Mouse (Mus musculus) hindbrain, embryonic 14.5 days (tissue): ENCODE data around the gene Vasn. TPM values are rescaled to one million over a fixed set of nuclear protein-coding genes. Genes with fewer than 3 reads are reported as not detected.

ENCODE experiments used
- ATAC-seq: fragments of 200-750 bp; cut with Nextera tagmentation; 2 replicates; pipeline ENCODE4 v1.8.0; 2017; ENCODE audit warnings: moderate number of reproducible peaks, mild to moderate bottlenecking, moderate TSS enrichment, moderate library complexity; ENCODE audit not compliant: low FRiP score
- DNase-seq: peaks from one replicate; pipeline ENCODE4 v3.0.0-alpha.2; 2015; ENCODE audit warnings: low spot score
- H3K27ac ChIP-seq: fragments of 300-500 bp; sonication (generic); 2 replicates; pipeline ENCODE4 v1.5.1; 2014; ENCODE audit warnings: mild to moderate bottlenecking, moderate library complexity
- H3K27me3 ChIP-seq: fragments of 300-500 bp; sonication (generic); 2 replicates; pipeline ENCODE4 v1.6.1; 2014; ENCODE audit warnings: mild to moderate bottlenecking, low read length, mixed read lengths; ENCODE audit not compliant: control insufficient read depth, insufficient read depth
- H3K36me3 ChIP-seq: fragments of 300-500 bp; sonication (generic); replicated peaks from 2 replicates; pipeline ENCODE4 v1.6.1; 2014; ENCODE audit not compliant: control insufficient read depth, insufficient read depth
- H3K4me1 ChIP-seq: fragments of 300-500 bp; sonication (generic); replicated peaks from 2 replicates; pipeline ENCODE4 v1.6.1; 2014; ENCODE audit warnings: antibody characterized with exemption, low read length, mixed read lengths; ENCODE audit not compliant: control insufficient read depth, insufficient read depth
- H3K4me2 ChIP-seq: fragments of 300-500 bp; sonication (generic); replicated peaks from 2 replicates; pipeline ENCODE4 v1.6.1; 2014; ENCODE audit warnings: mild to moderate bottlenecking, moderate library complexity
- H3K4me3 ChIP-seq: fragments of 300-500 bp; sonication (generic); replicated peaks from 2 replicates; pipeline ENCODE4 v1.5.1; 2014; ENCODE audit warnings: mild to moderate bottlenecking, low read length
- H3K9ac ChIP-seq: fragments of 300-500 bp; sonication (generic); 2 replicates; pipeline ENCODE4 v1.6.1; 2014
- H3K9me3 ChIP-seq: fragments of 300-500 bp; sonication (generic); 2 replicates; pipeline ENCODE4 v1.6.1; 2016; ENCODE audit warnings: low read length; ENCODE audit not compliant: control insufficient read depth
- whole genome bisulfite sequencing: fragments of 180-500 bp; shearing (Covaris S2); extraction: QIAGEN DNeasy Blood & Tissue Kit; methylation state at CpG from one replicate; pipeline ENCODE4 v1.1.7; 2014; 5-methylcytosine and 5-hydroxymethylcytosine counted together
- polyA plus RNA-seq: library from polyadenylated mRNA; unstranded; fragments of >200 nt; fragmentation: Nextera tagmentation; extraction: Ambion mirVana; gene quantifications from 2 replicates; pipeline ENCODE4 v1.2.1, GENCODE M21; 2014

Vasn gene
- polyA plus RNA-seq, 1 experiment from 2014 or later, result 6.4 TPM

DNA sequence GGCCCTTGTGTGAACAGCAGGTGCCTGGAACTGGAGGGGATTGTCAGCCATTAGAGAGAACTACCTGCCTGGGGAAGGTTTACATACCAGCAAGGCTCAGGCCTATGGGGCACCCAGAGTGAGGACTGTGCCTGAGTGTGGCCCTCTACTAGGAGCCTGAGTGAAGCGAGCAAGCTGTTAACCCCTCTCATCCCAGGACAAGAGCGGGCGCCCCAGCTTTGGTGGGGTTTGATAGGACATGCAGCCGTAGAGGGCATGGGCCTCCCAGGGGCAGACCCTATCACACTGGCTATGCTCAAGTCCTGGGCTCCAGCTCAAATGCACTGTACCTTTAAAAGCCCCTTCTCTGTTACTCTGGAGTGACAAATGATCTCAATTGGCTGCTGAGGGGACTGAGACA is 7.1 kb downstream of the Vasn start:
- WGBS, result 78% methylated on average over 4 of the region's 4 CpGs
- H3K27ac ChIP-seq, result peak overlapping the region; percentile 0; the same call in 1 of the 2 replicates

DNA sequence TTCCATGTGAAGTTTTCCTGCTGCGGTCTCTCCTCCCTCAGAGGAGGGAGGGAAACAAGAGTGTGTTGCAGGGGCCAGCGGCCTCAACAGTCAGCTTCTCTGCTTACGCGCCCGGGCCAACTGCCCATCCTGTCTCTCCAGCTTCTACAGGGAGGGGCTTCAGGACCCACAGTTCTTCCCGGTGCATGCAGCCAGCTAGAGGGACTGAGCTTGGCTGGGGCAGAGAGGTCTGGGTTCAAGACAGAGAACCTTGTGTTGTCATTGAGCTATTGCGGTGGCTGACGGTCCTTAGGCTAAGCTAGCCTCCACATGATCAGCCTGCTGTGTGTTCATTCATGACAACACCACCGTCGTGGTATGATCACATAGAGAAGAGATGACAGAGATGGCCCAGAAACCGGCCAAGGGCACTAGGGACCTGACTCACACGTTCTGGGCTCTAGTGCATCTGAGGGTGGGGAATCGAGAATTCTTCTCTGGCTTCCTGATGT is 8.0 kb downstream of the Vasn start:
- Histone ChIP-seq H3K27me3 (no peaks in the 10 kb centered on the region), H3K9me3 (no peaks in the 10 kb centered on the region), H3K36me3 (peaks cover 31% of the 10 kb centered on the region; the same call in 1 of the 2 replicates), H3K9ac (no peak overlapping the region), H3K4me1 (peaks cover 20% of the 10 kb centered on the region), H3K27ac (no peak overlapping the region), H3K4me3 (no peak overlapping the region), H3K4me2 (no peak overlapping the region)
- 70% methylated on average over 13 of the region's 13 CpGs for WGBS
- DNase-seq (no peak), ATAC-seq (no peak)

More for the DNA sequence above, 7.1 kb downstream of the Vasn start:
- H3K4me2 ChIP-seq, result no peak overlapping the region
- H3K9ac ChIP-seq, result no peak overlapping the region
- H3K9me3 ChIP-seq, result no peaks in the 10 kb centered on the region
- DNase-seq (no peak), ATAC-seq (no peak)
- no peak overlapping the region for H3K4me3 ChIP-seq
- no peaks in the 10 kb centered on the region for H3K27me3 ChIP-seq
- H3K4me1 ChIP-seq, result peaks cover 24% of the 10 kb centered on the region
- peaks cover 25% of the 10 kb centered on the region; the same call in 1 of the 2 replicates for H3K36me3 ChIP-seq

DNA sequence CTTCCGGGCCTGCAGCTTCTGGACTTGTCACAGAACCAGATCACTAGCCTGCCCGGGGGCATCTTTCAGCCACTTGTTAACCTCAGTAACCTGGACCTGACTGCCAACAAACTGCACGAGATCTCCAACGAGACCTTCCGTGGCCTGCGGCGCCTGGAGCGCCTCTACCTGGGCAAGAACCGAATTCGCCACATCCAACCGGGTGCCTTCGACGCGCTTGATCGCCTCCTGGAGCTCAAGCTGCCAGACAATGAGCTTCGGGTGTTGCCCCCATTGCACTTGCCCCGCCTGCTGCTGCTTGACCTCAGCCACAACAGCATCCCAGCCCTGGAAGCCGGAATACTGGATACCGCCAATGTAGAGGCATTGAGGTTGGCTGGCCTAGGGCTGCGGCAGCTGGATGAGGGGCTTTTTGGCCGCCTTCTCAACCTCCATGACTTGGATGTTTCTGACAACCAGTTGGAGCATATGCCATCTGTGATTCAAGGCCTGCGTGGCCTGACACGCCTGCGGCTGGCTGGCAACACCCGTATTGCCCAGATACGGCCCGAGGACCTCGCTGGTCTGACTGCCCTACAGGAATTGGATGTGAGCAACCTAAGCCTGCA is 8.8 kb downstream of the Vasn start:
- ATAC-seq (no peak), DNase-seq (no peak)
- H3K9ac ChIP-seq, result no peak overlapping the region
- no peak overlapping the region for H3K27ac ChIP-seq
- H3K4me1 ChIP-seq, result peaks cover 13% of the 10 kb centered on the region
- WGBS, result 82% methylated on average over 28 of the region's 28 CpGs
- no peaks in the 10 kb centered on the region for H3K27me3 ChIP-seq
- no peak overlapping the region for H3K4me3 ChIP-seq
- no peaks in the 10 kb centered on the region for H3K9me3 ChIP-seq
- peaks cover 36% of the 10 kb centered on the region; the same call in 1 of the 2 replicates for H3K36me3 ChIP-seq
- H3K4me2 ChIP-seq, result no peak overlapping the region

DNA sequence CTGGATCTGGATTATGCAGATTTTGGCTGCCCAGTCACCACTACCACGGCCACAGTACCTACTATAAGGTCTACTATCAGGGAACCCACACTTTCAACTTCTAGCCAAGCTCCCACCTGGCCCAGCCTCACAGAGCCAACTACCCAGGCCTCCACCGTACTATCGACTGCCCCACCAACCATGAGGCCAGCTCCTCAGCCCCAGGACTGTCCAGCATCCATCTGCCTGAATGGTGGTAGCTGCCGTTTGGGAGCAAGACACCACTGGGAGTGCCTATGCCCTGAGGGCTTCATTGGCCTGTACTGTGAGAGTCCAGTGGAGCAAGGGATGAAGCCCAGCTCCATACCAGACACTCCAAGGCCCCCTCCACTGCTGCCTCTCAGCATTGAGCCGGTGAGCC is 9.5 kb downstream of the Vasn start:
- no peak overlapping the region for H3K4me3 ChIP-seq
- no peaks in the 10 kb centered on the region for H3K27me3 ChIP-seq
- WGBS, result 88% methylated on average over 5 of the region's 5 CpGs
- no peak overlapping the region for H3K27ac ChIP-seq
- DNase-seq (no peak), ATAC-seq (no peak)
- no peak overlapping the region for H3K4me2 ChIP-seq
- H3K9me3 ChIP-seq, result no peaks in the 10 kb centered on the region
- H3K36me3 ChIP-seq, result peaks cover 41% of the 10 kb centered on the region; the same call in 1 of the 2 replicates
- peaks cover 6% of the 10 kb centered on the region; the same call in 1 of the 2 replicates for H3K4me1 ChIP-seq
- H3K9ac ChIP-seq, result no peak overlapping the region

DNA sequence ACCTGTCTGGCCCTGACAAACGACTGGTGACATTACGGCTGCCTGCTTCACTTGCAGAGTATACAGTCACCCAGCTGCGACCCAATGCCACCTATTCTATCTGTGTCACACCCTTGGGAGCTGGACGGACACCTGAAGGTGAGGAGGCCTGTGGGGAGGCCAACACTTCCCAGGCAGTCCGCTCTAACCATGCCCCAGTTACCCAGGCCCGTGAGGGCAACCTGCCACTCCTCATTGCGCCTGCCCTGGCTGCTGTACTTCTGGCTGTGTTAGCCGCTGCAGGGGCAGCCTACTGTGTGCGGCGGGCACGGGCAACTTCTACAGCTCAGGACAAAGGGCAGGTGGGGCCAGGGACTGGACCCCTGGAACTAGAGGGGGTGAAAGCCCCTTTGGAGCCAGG is 10.0 kb downstream of the Vasn start:
- peaks cover under 1% of the 10 kb centered on the region; the same call in 1 of the 2 replicates for H3K4me1 ChIP-seq
- no peak overlapping the region for H3K4me3 ChIP-seq
- H3K27me3 ChIP-seq, result no peaks in the 10 kb centered on the region
- no peak for ATAC-seq
- no peak overlapping the region for H3K27ac ChIP-seq
- H3K36me3 ChIP-seq, result peaks cover 45% of the 10 kb centered on the region; the same call in 1 of the 2 replicates
- H3K4me2 ChIP-seq, result no peak overlapping the region
- DNase-seq, result no peak
- H3K9me3 ChIP-seq, result no peaks in the 10 kb centered on the region
- no peak overlapping the region for H3K9ac ChIP-seq
- WGBS, result 93% methylated on average over 11 of the region's 11 CpGs

DNA sequence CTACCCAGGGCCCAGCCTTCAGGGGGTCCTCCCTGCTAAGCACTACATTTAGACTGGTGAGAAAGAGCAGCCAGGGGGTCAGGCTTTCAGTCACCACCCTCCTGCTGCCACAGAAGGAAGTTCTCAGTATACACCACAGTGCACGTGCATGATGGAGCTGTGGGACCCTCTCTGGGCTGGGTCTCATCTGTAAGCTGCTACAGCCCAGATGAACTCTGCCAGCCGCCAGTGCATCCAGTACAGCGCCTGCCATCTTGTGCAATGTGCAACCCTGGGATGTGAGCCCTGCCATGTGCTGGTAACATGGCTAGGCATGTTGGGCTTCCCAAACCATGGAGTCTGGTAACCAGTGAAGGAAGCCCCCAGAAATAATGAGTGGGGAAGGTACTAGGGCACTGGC is 10.4 kb downstream of the Vasn start:
- H3K4me2 ChIP-seq, result no peak overlapping the region
- H3K27ac ChIP-seq, result no peak overlapping the region
- no peaks in the 10 kb centered on the region for H3K9me3 ChIP-seq
- ATAC-seq, result no peak
- 94% methylated on average over 3 of the region's 3 CpGs for WGBS
- H3K9ac ChIP-seq, result no peak overlapping the region
- no peaks in the 10 kb centered on the region for H3K27me3 ChIP-seq
- no peaks in the 10 kb centered on the region for H3K4me1 ChIP-seq
- peaks cover 50% of the 10 kb centered on the region; the same call in 1 of the 2 replicates for H3K36me3 ChIP-seq
- no peak for DNase-seq
- no peak overlapping the region for H3K4me3 ChIP-seq

DNA sequence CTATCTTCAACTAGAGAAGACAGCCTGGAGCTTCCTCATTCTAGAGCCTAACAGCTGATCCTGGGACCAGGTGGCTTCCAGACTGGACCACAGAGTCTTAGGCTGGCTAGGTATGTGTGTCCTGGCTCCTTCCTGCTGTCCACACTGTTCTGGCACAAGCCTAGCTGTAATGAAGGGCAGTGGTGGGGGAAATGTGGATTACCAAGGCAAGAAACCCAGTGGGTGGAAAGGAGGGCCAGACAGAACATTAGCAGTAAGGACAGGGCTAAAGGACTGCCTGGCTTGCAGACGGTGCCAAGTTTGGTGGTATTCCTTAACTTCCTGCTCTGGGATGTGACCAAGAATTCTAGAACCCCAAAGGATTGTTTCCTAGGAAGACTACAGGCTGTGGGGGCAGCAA is 11.3 kb downstream of the Vasn start:
- no peaks in the 10 kb centered on the region for H3K4me1 ChIP-seq
- no peak overlapping the region for H3K9ac ChIP-seq
- H3K36me3 ChIP-seq, result peaks cover 55% of the 10 kb centered on the region; the same call in 1 of the 2 replicates
- H3K4me2 ChIP-seq, result no peak overlapping the region
- no peaks in the 10 kb centered on the region for H3K9me3 ChIP-seq
- H3K27ac ChIP-seq, result no peak overlapping the region
- no peaks in the 10 kb centered on the region for H3K27me3 ChIP-seq
- no peak overlapping the region for H3K4me3 ChIP-seq
- WGBS, result 92% methylated on average over 1 of the region's 1 CpGs
- no peak for ATAC-seq
- DNase-seq, result no peak

DNA sequence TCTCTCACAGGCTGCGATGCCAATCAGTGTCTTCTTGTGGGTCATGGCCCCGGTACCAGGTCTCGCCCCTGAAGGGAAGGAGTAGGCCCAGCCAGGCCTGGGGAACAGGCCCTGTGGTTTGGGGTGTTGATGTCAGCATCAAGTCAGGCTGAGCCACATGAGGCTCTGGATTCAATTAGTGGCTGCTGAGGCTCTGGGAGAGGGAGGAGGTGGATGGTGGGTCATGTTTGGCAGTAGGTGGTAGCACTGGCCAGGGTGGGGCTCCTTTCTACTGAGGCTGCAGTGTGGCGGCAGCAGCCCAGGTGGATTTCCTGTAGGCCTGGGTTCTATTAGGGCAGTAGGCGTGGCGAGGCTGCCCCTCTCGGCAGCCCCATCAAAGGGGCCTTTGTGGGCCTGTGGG is 11.9 kb downstream of the Vasn start:
- H3K9me3 ChIP-seq, result no peaks in the 10 kb centered on the region
- no peak overlapping the region for H3K9ac ChIP-seq
- H3K27ac ChIP-seq, result no peak overlapping the region
- no peak overlapping the region for H3K4me2 ChIP-seq
- no peaks in the 10 kb centered on the region for H3K4me1 ChIP-seq
- ATAC-seq, result no peak
- H3K4me3 ChIP-seq, result no peak overlapping the region
- H3K27me3 ChIP-seq, result no peaks in the 10 kb centered on the region
- peaks cover 59% of the 10 kb centered on the region for H3K36me3 ChIP-seq
- WGBS, result 75% methylated on average over 7 of the region's 7 CpGs
- no peak for DNase-seq

DNA sequence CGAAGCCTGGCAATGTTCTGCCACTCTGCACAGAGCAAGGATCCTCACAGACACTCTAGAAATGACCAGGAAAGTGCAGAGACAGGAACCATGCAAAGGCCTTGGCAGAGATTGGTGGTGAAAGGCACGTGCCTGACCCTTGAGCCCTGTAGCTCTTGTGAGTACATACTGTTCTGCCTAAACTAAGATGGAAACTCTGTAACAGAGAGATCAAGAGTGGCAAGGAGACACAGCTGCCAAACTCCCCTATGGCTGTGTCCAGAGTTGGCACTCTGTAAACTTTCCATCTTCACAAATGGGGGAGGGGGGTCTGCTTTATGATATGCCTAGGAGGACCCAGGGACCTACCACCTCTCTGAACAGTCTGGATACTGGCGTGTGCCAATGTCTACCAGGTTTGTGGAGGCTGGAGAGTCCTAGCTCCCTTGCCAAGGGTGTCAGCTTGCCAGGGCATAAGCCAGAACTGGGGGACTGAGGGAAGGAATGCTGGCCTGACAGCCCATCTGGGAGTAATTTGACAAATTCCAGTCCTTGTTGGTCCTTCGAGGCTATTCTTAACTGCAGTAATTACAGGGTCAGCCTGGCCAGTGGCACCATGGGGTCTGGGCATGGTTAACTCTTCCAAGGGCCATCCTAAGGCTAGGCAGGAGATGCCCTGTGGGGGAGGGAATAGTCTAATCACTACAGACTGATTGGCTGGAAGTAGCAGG is 13.1 kb downstream of the Vasn start:
- Histone ChIP-seq H3K4me1 (no peaks in the 10 kb centered on the region), H3K4me2 (no peak overlapping the region), H3K4me3 (no peak overlapping the region), H3K9ac (no peak overlapping the region), H3K9me3 (no peaks in the 10 kb centered on the region), H3K36me3 (peaks cover 60% of the 10 kb centered on the region), H3K27ac (no peak overlapping the region), H3K27me3 (no peaks in the 10 kb centered on the region)
- ATAC-seq, result no peak
- no peak for DNase-seq
- 86% methylated on average over 4 of the region's 4 CpGs for WGBS
